Mouse (Mus musculus): ENCODE measurements around the gene Wtip. TPM values are rescaled to one million over a fixed set of nuclear protein-coding genes. Genes with fewer than 3 reads are reported as not detected.
A peak's percentile ranks its signal among the peaks of the same experiment; 100 is the strongest.
"Not testable (repeated sequence)": the region's sequence is repeated elsewhere in the genome, so short reads cannot be mapped to it uniquely, and the experiment has no call there.

Gene Wtip
- 10 to 100 TPM; 17.8 to 22.0 TPM for total RNA-seq (2021)
- long read RNA-seq, experiment 1, transcript Wtip-201 (8 exons, 1,962 nt), result major isoform, 29 of 37 reads
- long read RNA-seq, experiment 1, partial matches to known transcripts, result 1 of 37 reads
- long read RNA-seq, experiment 1, other reads (novel, unspliced or antisense), result 6 of 37 reads
- long read RNA-seq, experiment 2, transcript Wtip-201 (8 exons, 1,962 nt), result major isoform, 82 of 93 reads
- long read RNA-seq, experiment 2, partial matches to known transcripts, result 0 of 93 reads
- long read RNA-seq, experiment 2, other reads (novel, unspliced or antisense), result 7 of 93 reads

- DNase-seq (ENCODE audit: low spot score in 2 of 2), result peak; percentile 68 to 70
Measured at GRCm38 (mm10) chr7:34133117-34133762, at the start of gene Wtip. Wtip (minus strand) TSS chr7:34133268.

- not testable (repeated sequence) for DNase-seq (ENCODE audit: low spot score in 2 of 2)
Measured at GRCm38 (mm10) chr7:34176241-34176640, 43.2 kb upstream of the Wtip start.

- DNase-seq (ENCODE audit: low spot score in 2 of 2), result no peak
Measured at GRCm38 (mm10) chr7:34172251-34172650, 39.2 kb upstream of the Wtip start.

- no peak for DNase-seq (ENCODE audit: low spot score in 2 of 2)
Measured at GRCm38 (mm10) chr7:34169454-34169853, 36.4 kb upstream of the Wtip start, which contains the start of gene Uba2. Uba2 (minus strand) TSS chr7:34169599.

- peak; percentile 93 to 95 for DNase-seq (ENCODE audit: low spot score in 2 of 2)
Measured at GRCm38 (mm10) chr7:34168470-34169251, 35.6 kb upstream of the Wtip start.

GRCm38 (mm10) chr7:34167766-34168469 is 34.9 kb upstream of the Wtip start:
- DNase-seq (ENCODE audit: low spot score in 2 of 2), result no peak

GRCm38 (mm10) chr7:34166850-34167249 is 33.8 kb upstream of the Wtip start:
- DNase-seq (ENCODE audit: low spot score in 2 of 2), result peak; percentile 18 to 38

GRCm38 (mm10) chr7:34165999-34166398 is 32.9 kb upstream of the Wtip start:
- no peak for DNase-seq (ENCODE audit: low spot score in 2 of 2)

- no peak for DNase-seq (ENCODE audit: low spot score in 2 of 2)
Measured at GRCm38 (mm10) chr7:34164671-34165070, 31.6 kb upstream of the Wtip start.

- no peak for DNase-seq (ENCODE audit: low spot score in 2 of 2)
Measured at GRCm38 (mm10) chr7:34159167-34159566, 26.1 kb upstream of the Wtip start.

- no peak for DNase-seq (ENCODE audit: low spot score in 2 of 2)
Measured at GRCm38 (mm10) chr7:34157994-34158393, 24.9 kb upstream of the Wtip start.

- DNase-seq (ENCODE audit: low spot score in 2 of 2), result no peak
Measured at GRCm38 (mm10) chr7:34147193-34147592, 14.1 kb upstream of the Wtip start.

GRCm38 (mm10) chr7:34141123-34141522 is 8.1 kb upstream of the Wtip start:
- DNase-seq (ENCODE audit: low spot score in 2 of 2), result no peak

GRCm38 (mm10) chr7:34139493-34139892 is 6.4 kb upstream of the Wtip start:
- DNase-seq (ENCODE audit: low spot score in 2 of 2), result no peak

GRCm38 (mm10) chr7:34134336-34134735 is 1.3 kb upstream of the Wtip start:
- DNase-seq (ENCODE audit: low spot score in 2 of 2), result no peak

- peak; percentile 28 to 47 for DNase-seq (ENCODE audit: low spot score in 2 of 2)
Measured at GRCm38 (mm10) chr7:34132355-34133079, 551 bp downstream of the Wtip start.

- DNase-seq (ENCODE audit: low spot score in 2 of 2), result no peak
Measured at GRCm38 (mm10) chr7:34131959-34132354, 1.1 kb downstream of the Wtip start.

- DNase-seq (ENCODE audit: low spot score in 2 of 2), result no peak
Measured at GRCm38 (mm10) chr7:34131118-34131517, 1.9 kb downstream of the Wtip start.

- DNase-seq (ENCODE audit: low spot score in 2 of 2), result no peak
Measured at GRCm38 (mm10) chr7:34126291-34126690, 6.8 kb downstream of the Wtip start.

- no peak for DNase-seq (ENCODE audit: low spot score in 2 of 2)
Measured at GRCm38 (mm10) chr7:34125346-34125745, 7.7 kb downstream of the Wtip start.

Measured in adrenal gland, adult 18-20 months (tissue).